Mouse (Mus musculus): Measurements from ENCODE around the gene Dspp.

Gene Dspp

GRCm38 (mm10) chr5:104201153-104201950 is 30.8 kb downstream of the Dspp start:
- DNase-seq (ENCODE audit: low spot score) = no peak

GRCm38 (mm10) chr5:104202351-104202750 is 31.8 kb downstream of the Dspp start, which contains the start of gene Dmp1:
Dmp1 (plus strand) TSS chr5:104202613.
- DNase-seq (ENCODE audit: low spot score) = no peak

- no peak for DNase-seq (ENCODE audit: low spot score)
Measured at GRCm38 (mm10) chr5:104212531-104212930, 42.0 kb downstream of the Dspp start.

GRCm38 (mm10) chr5:104218926-104219325 is 48.4 kb downstream of the Dspp start:
- DNase-seq (ENCODE audit: low spot score) = no peak

GRCm38 (mm10) chr5:104224299-104224698 is 53.8 kb downstream of the Dspp start:
- DNase-seq (ENCODE audit: low spot score) = no peak

GRCm38 (mm10) chr5:104224750-104225149 is 54.2 kb downstream of the Dspp start:
- DNase-seq (ENCODE audit: low spot score) = no peak

- DNase-seq (ENCODE audit: low spot score) = no peak
Measured at GRCm38 (mm10) chr5:104228497-104228896, 58.0 kb downstream of the Dspp start.
